Mouse (Mus musculus) CD8-positive naive resting alpha-beta T cell, adult 57 days (primary cell): ENCODE measurements around the gene 2610008E11Rik. TPM values are rescaled to one million over a fixed set of nuclear protein-coding genes. Genes with fewer than 3 reads are reported as not detected.

Experiments used
- total RNA-seq: library from RNA; stranded (reverse); gene quantifications from one replicate; pipeline ENCODE4 v1.2.4, GENCODE M21; 2023

The 2610008E11Rik gene
- total RNA-seq, result 18.5 TPM

GRCm38 (mm10) chr10:79097161-79097754 lies at the start of gene 2610008E11Rik:
TSS of gene 2610008E11Rik (minus strand) at chr10:79097600.

GRCm38 (mm10) chr10:79028441-79028840 lies 69.0 kb downstream of the 2610008E11Rik start, which contains the start of gene Olfr57:
TSS of gene Olfr57 (plus strand) at chr10:79028741.

Other genes starting within 250 kb of the 2610008E11Rik start
- gene Olfr1356, start 245.4 kb downstream of the 2610008E11Rik start, total RNA-seq, result not detected
- gene Olfr1355, start 222.1 kb downstream of the 2610008E11Rik start, total RNA-seq, result not detected
- not detected for gene Olfr1354, start 184.4 kb downstream of the 2610008E11Rik start, total RNA-seq
- gene Olfr8, start 147.0 kb downstream of the 2610008E11Rik start, total RNA-seq, result not detected
- not detected for gene Olfr1353, start 134.3 kb downstream of the 2610008E11Rik start, total RNA-seq
- not detected for gene Olfr1352, start 116.5 kb downstream of the 2610008E11Rik start, total RNA-seq
- not detected for gene Olfr1351, start 85.1 kb downstream of the 2610008E11Rik start, total RNA-seq
- not detected for gene Olfr57, start 68.9 kb downstream of the 2610008E11Rik start, total RNA-seq
- not detected for gene Vmn2r80, start 51.2 kb upstream of the 2610008E11Rik start, total RNA-seq
- gene Vmn2r81, start 150.1 kb upstream of the 2610008E11Rik start, total RNA-seq, result not detected